In genomic region chr6:128644694-128645093, GRCm38 (mm10) we compare ENCODE assay signal across 15 mouse cellular contexts. TPM values are rescaled to one million over a fixed set of nuclear protein-coding genes. Genes with fewer than 3 reads are reported as not detected.
"Had no signal": no experiment of that assay in that cellular context is flagged by ENCODE, and none has a peak within 500 bp of the region (broad histone marks: within the 10 kb centered on the region; RNA-seq: fewer than 3 reads in every experiment).

No protein-coding gene starts in this region.

RNA-seq across cellular contexts. Expression of gene Clec2h, which starts 17.5 kb away (rescaled TPM):
- polyA plus RNA-seq: lung, adult 2 months; lung, embryonic 15.5 days; lung, postnatal 0 days; macrophage; midbrain, embryonic 10.5 days; midbrain, embryonic 12.5 days; midbrain, embryonic 14.5 days; midbrain, embryonic 16.5 days; myocyte; neural tube, embryonic 11.5 days; neural tube, embryonic 13.5 days; neural tube, embryonic 15.5 days; stomach, embryonic 14.5 days; thymus, postnatal 0 days had no signal

RNA-seq across cellular contexts. Expression of gene Klrb1a, which starts 21.4 kb away (rescaled TPM):
- polyA plus RNA-seq: lung, embryonic 15.5 days; lung, postnatal 0 days; macrophage; midbrain, embryonic 10.5 days; midbrain, embryonic 12.5 days; midbrain, embryonic 14.5 days; midbrain, embryonic 16.5 days; neural tube, embryonic 11.5 days; neural tube, embryonic 13.5 days; neural tube, embryonic 15.5 days; stomach, embryonic 14.5 days; stomach, embryonic 16.5 days had no signal
